Mouse (Mus musculus) liver, adult 2 months (tissue): ENCODE results near the gene Tmem52b. TPM values are rescaled to one million over a fixed set of nuclear protein-coding genes. Genes with fewer than 3 reads are reported as not detected.

Source experiments
- DNase-seq: peaks from one replicate; pipeline ENCODE4 v3.0.0-alpha.2; 2011; ENCODE audit warnings: low read depth, low spot score; ENCODE audit errors: extremely low read depth
- H3K27ac ChIP-seq: fragments of 200-500 bp; replicated peaks from 2 replicates; pipeline ENCODE4 v1.5.1; 2012; ENCODE audit warnings: low read depth, mild to moderate bottlenecking, control low read depth, inconsistent platforms, low read length; ENCODE audit not compliant: insufficient read depth
- H3K27me3 ChIP-seq: fragments of 200-500 bp; 2 replicates; pipeline ENCODE4 v1.6.1; 2012; ENCODE audit warnings: mild to moderate bottlenecking, moderate library complexity, low read length, inconsistent platforms; ENCODE audit not compliant: control insufficient read depth, insufficient read depth
- H3K36me3 ChIP-seq: fragments of 200-500 bp; 2 replicates; pipeline ENCODE4 v1.6.1; 2012; ENCODE audit warnings: low read length, inconsistent platforms; ENCODE audit not compliant: control insufficient read depth, insufficient read depth
- H3K4me1 ChIP-seq: fragments of 200-500 bp; 2 replicates; pipeline ENCODE4 v1.6.1; 2011; ENCODE audit warnings: low read length; ENCODE audit not compliant: control insufficient read depth, insufficient read depth
- H3K4me3 ChIP-seq: fragments of 200-500 bp; 2 replicates; pipeline ENCODE4 v1.5.1; 2011; ENCODE audit warnings: low read depth, mild to moderate bottlenecking, control low read depth, low read length, moderate library complexity; ENCODE audit not compliant: insufficient read depth
- H3K79me2 ChIP-seq: fragments of 200-500 bp; 2 replicates; pipeline ENCODE4 v1.6.1; 2012; ENCODE audit warnings: inconsistent platforms, mild to moderate bottlenecking, low read length, moderate library complexity; ENCODE audit not compliant: control insufficient read depth, insufficient read depth
- H3K9ac ChIP-seq: fragments of 200-500 bp; 2 replicates; pipeline ENCODE4 v1.6.1; 2012; ENCODE audit warnings: low read depth, mild to moderate bottlenecking, control low read depth, inconsistent platforms, low read length
- CTCF ChIP-seq: fragments of 200-500 bp; IDR thresholded peaks from 2 replicates; pipeline ENCODE4 v1.5.1; 2011; ENCODE audit warnings: low read depth, low read length, control low read depth
- POLR2A ChIP-seq: fragments of 200-500 bp; IDR thresholded peaks from 2 replicates; pipeline ENCODE4 v1.6.1; 2011; ENCODE audit warnings: low read length, control low read depth; ENCODE audit not compliant: insufficient read depth; ENCODE audit errors: extremely low read depth
- WGBS: fragments of 180-500 bp; shearing (Covaris S2); methylation state at CpG from one replicate; pipeline ENCODE4 v1.1.7; 2018; 5-methylcytosine and 5-hydroxymethylcytosine counted together
- polyA plus RNA-seq: library from polyadenylated mRNA; depleted of rRNA; stranded (reverse); fragments of >200 nt; gene quantifications from 2 replicates; pipeline ENCODE4 v1.2.3, GENCODE M21; 2012; rRNA removed
- total RNA-seq: library from RNA; depleted of rRNA; stranded (reverse); fragments of >200 nt; gene quantifications from 2 replicates; pipeline ENCODE4 v1.2.3, GENCODE M21; 2014; rRNA removed

Tmem52b gene
- total and polyA plus RNA-seq, 2 experiments: not detected

DNA sequence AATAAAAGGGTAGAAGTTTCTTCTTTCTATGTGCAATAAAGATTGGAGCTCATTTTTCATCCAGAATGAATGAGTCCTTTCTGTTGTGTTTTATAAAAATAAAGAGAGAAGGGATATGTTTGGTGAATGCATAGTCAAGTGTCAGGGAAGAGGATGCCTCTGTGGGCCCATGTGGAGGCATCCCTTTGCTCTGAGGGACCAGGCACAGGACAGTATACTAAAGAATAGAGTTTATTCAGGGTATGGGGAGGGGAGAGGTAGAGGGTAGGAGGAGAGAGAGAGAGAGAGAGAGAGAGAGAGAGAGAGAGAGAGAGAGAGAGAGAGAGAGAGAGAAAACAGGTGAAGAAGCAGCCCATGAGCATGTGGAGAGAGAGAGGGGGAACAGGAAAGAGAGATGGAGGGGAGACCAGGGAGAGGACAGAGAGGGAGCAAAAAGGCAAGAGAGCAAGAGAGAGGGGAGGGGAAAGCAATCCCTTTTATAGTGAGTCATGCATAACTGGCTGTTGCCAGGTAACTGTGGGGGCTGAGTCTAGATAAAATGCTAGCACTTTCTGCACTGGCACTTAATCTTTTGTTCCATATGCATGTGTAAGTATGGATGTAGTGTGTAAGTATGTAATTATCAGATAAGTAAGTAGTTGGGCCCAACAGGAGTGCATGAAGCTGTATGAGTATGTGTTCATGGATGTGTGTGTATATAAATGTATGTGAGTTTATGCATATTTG, 45.1 kb downstream of the Tmem52b start:
- Histone ChIP-seq H3K4me3 (no peak overlapping the region), H3K4me1 (peaks cover 2% of the 10 kb centered on the region; the same call in 1 of the 2 replicates), H3K79me2 (no peaks in the 10 kb centered on the region), H3K9ac (no peak overlapping the region), H3K27ac (no peak overlapping the region), H3K27me3 (no peaks in the 10 kb centered on the region), H3K36me3 (no peaks in the 10 kb centered on the region)
- TF ChIP-seq POLR2A (no peak), CTCF (no peak)
- no peak for DNase-seq

DNA sequence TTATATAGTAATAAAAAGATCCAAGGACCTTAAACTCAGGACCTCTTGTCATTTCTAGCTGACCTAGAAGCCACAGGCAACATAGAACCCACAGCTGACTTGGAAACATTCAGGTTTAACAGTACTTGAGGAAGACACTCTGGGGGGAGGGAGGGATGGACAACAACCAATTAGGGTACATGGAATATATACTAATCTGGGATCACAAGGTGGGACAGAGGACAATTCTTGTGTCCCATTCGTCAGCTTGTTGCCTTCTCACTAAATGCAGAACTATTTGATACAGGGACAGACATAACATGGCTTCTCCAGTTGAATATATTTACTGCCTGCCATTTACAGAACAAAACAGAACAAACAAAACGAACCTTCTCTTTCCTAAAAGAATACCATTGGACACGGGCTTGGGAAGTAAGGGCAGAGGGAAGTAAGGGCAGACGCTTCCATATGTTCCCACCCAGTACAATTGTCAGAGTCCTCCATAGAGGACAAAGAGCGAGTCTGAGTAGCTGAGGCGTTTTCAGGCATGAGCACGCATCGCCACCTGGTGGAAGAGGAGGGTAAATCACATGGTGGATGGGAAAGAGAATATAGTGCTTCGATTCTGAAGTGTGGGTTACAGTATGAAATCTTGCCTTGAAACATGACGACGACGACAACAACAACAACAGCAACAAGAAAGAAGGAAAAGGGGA, 46.7 kb downstream of the Tmem52b start:
- WGBS: 12% methylated on average over 12 of the region's 12 CpGs
- Histone ChIP-seq H3K27me3 (no peaks in the 10 kb centered on the region), H3K36me3 (no peaks in the 10 kb centered on the region), H3K4me3 (no peak overlapping the region), H3K79me2 (no peaks in the 10 kb centered on the region), H3K9ac (no peak overlapping the region), H3K27ac (no peak overlapping the region), H3K4me1 (peaks cover 2% of the 10 kb centered on the region; the same call in 1 of the 2 replicates)
- peak; percentile 47 for DNase-seq
- TF ChIP-seq CTCF (peak; percentile 80), POLR2A (no peak)

DNA sequence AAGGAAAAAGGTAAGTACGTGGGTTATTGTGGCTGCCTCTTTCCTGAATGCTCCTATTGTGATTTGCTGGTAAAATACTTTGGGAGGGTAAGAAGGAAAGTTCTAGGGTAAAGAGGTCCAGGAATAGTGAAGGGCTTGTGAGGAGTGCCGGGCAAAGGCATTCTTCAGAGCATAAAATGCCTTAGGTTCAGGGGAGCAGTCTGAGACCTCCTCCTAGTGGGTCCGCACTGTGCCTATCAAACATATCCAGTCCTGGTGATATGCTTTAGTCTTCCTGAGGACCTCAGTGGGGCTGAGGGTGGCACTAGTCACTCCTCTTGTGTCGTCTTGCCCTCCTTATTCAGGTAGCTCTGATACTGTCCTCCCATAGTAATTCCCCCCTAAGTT, 47.3 kb downstream of the Tmem52b start:
- no peak overlapping the region for H3K4me3 ChIP-seq
- H3K4me1 ChIP-seq: peaks cover 2% of the 10 kb centered on the region; the same call in 1 of the 2 replicates
- H3K27ac ChIP-seq: no peak overlapping the region
- H3K36me3 ChIP-seq: no peaks in the 10 kb centered on the region
- no peak for DNase-seq
- WGBS: 49% methylated on average over 4 of the region's 4 CpGs
- H3K79me2 ChIP-seq: no peaks in the 10 kb centered on the region
- H3K27me3 ChIP-seq: no peaks in the 10 kb centered on the region
- no peak overlapping the region for H3K9ac ChIP-seq
- TF ChIP-seq POLR2A (no peak), CTCF (no peak)

GRCm38 (mm10) chr6:129565257-129565656, 52.9 kb downstream of the Tmem52b start:
- Histone ChIP-seq H3K27me3 (no peaks in the 10 kb centered on the region), H3K9ac (no peak overlapping the region), H3K4me3 (no peak overlapping the region), H3K4me1 (no peaks in the 10 kb centered on the region), H3K27ac (no peak overlapping the region), H3K36me3 (no peaks in the 10 kb centered on the region), H3K79me2 (no peaks in the 10 kb centered on the region)
- TF ChIP-seq CTCF (no peak), POLR2A (no peak)
- no peak for DNase-seq
- WGBS: 79% methylated on average over 2 of the region's 2 CpGs

Other genes starting within 250 kb of the Tmem52b start
- 0.74 and 1.1 TPM in 2 replicates for gene Cd69, start 237.1 kb upstream of the Tmem52b start, total RNA-seq
- gene Cd69, start 237.1 kb upstream of the Tmem52b start, polyA plus RNA-seq: 0.15 TPM in 1 of 2 replicates, not detected in the other
- not detected in 2 replicates for gene 4922502D21Rik, start 180.8 kb upstream of the Tmem52b start, total RNA-seq
- not detected in 2 replicates for gene 4922502D21Rik, start 180.8 kb upstream of the Tmem52b start, polyA plus RNA-seq
- 5.3 and 6.5 TPM in 2 replicates for gene Clec12a, start 169.9 kb upstream of the Tmem52b start, total RNA-seq
- gene Clec12a, start 169.9 kb upstream of the Tmem52b start, polyA plus RNA-seq: 0.86 and 1.2 TPM in 2 replicates
- gene Clec12b, start 126.7 kb upstream of the Tmem52b start, total RNA-seq: not detected in 2 replicates
- gene Clec12b, start 126.7 kb upstream of the Tmem52b start, polyA plus RNA-seq: not detected in 2 replicates
- 23.2 and 24.2 TPM in 2 replicates for gene Clec1b, start 115.3 kb upstream of the Tmem52b start, total RNA-seq
- 1.7 and 3.7 TPM in 2 replicates for gene Clec1b, start 115.3 kb upstream of the Tmem52b start, polyA plus RNA-seq
- gene Clec9a, start 103.7 kb upstream of the Tmem52b start, total RNA-seq: 2.8 and 2.9 TPM in 2 replicates
- 0.44 and 0.86 TPM in 2 replicates for gene Clec9a, start 103.7 kb upstream of the Tmem52b start, polyA plus RNA-seq
- 3.2 and 3.5 TPM in 2 replicates for gene Clec1a, start 60.6 kb upstream of the Tmem52b start, total RNA-seq
- 0.20 and 0.34 TPM in 2 replicates for gene Clec1a, start 60.6 kb upstream of the Tmem52b start, polyA plus RNA-seq
- gene Olr1, start 5.4 kb upstream of the Tmem52b start, total RNA-seq: 0.07 TPM in 1 of 2 replicates, not detected in the other
- gene Olr1, start 5.4 kb upstream of the Tmem52b start, polyA plus RNA-seq: not detected in 2 replicates
- 355 and 458 TPM in 2 replicates for gene Gabarapl1, start 20.6 kb downstream of the Tmem52b start, total RNA-seq
- gene Gabarapl1, start 20.6 kb downstream of the Tmem52b start, polyA plus RNA-seq: 318 and 321 TPM in 2 replicates
- 0.20 and 0.28 TPM in 2 replicates for gene Klre1, start 65.3 kb downstream of the Tmem52b start, total RNA-seq
- 0.07 and 0.10 TPM in 2 replicates for gene Klre1, start 65.3 kb downstream of the Tmem52b start, polyA plus RNA-seq
- 0.83 and 1.3 TPM in 2 replicates for gene Klrd1, start 79.2 kb downstream of the Tmem52b start, total RNA-seq
- gene Klrd1, start 79.2 kb downstream of the Tmem52b start, polyA plus RNA-seq: 0.13 and 0.14 TPM in 2 replicates
- 3.0 and 3.3 TPM in 2 replicates for gene Klrk1, start 111.3 kb downstream of the Tmem52b start, total RNA-seq
- gene Klrk1, start 111.3 kb downstream of the Tmem52b start, polyA plus RNA-seq: 0.19 and 0.23 TPM in 2 replicates
- gene Klrc3, start 130.8 kb downstream of the Tmem52b start, total RNA-seq: not detected in 2 replicates
- gene Klrc3, start 130.8 kb downstream of the Tmem52b start, polyA plus RNA-seq: not detected in 2 replicates
- 0.65 and 0.81 TPM in 2 replicates for gene Klrc2, start 148.1 kb downstream of the Tmem52b start, total RNA-seq
- not detected in 2 replicates for gene Klrc2, start 148.1 kb downstream of the Tmem52b start, polyA plus RNA-seq
- 1.7 and 2.2 TPM in 2 replicates for gene Klrc1, start 166.4 kb downstream of the Tmem52b start, total RNA-seq
- gene Klrc1, start 166.4 kb downstream of the Tmem52b start, polyA plus RNA-seq: 0.07 and 0.20 TPM in 2 replicates
- 0.28 TPM in 1 of 2 replicates, not detected in the other for gene Klri1, start 204.6 kb downstream of the Tmem52b start, total RNA-seq
- not detected in 2 replicates for gene Klri1, start 204.6 kb downstream of the Tmem52b start, polyA plus RNA-seq
- 0.07 and 0.09 TPM in 2 replicates for gene Klri2, start 227.9 kb downstream of the Tmem52b start, total RNA-seq
- gene Klri2, start 227.9 kb downstream of the Tmem52b start, polyA plus RNA-seq: not detected in 2 replicates